Mouse (Mus musculus) adrenal gland, adult 18-20 months (tissue): ENCODE measurements around the gene Chodl. TPM values are rescaled to one million over a fixed set of nuclear protein-coding genes. Genes with fewer than 3 reads are reported as not detected.

Source experiments
- DNase-seq, 2 experiments: peaks; one replicate each; pipeline ENCODE4 v3.0.0; 2021 to 2022; ENCODE audit warnings: low spot score in 2 of 2
- long read RNA-seq, 2 experiments: library from polyadenylated mRNA; stranded (forward); transcript quantifications; one replicate each; pipeline ENCODE4 v2.0.0; 2021
- total RNA-seq, 2 experiments: library from RNA; stranded (reverse); gene quantifications; 1 replicate in 1 of 2; 2 replicates in 1 of 2; pipeline ENCODE4 v1.2.3; 2021

Gene Chodl
- total RNA-seq = under 1 TPM; 0.17 to 0.26 TPM
- long read RNA-seq, experiment 1 = 0 reads
- long read RNA-seq, experiment 2, partial matches to known transcripts = 0 of 2 reads
- long read RNA-seq, experiment 2, other reads (novel, unspliced or antisense) = 1 of 2 reads

GRCm38 (mm10) chr16:78930382-78931286 lies at the start of gene Chodl:
Gene Chodl (plus strand): TSS chr16:78930948.
- DNase-seq = no peak

DNA sequence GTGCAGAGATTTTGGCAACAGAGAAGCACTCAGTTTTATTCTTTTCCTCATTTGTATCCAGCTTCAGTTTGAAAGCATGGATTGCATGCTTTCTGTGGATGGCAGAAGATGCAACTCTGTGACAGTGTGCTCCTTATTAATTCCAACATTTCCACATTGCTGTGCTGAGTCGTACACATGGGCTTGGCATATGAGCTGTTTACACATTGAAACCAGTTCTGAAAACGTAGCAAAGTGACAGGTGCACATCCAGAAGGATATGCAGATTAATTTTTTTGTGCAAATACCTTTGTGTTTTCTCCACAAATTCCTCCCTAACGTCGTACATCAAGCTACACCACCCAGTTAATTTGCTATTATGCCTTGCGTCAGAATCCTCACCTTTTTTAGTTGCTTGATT lies 8.1 kb upstream of the Chodl start:
- DNase-seq = no peak

- no peak for DNase-seq
Measured at GRCm38 (mm10) chr16:78931287-78932025, 708 bp downstream of the Chodl start.

GRCm38 (mm10) chr16:78934298-78934697 lies 3.5 kb downstream of the Chodl start:
- no peak for DNase-seq

DNA sequence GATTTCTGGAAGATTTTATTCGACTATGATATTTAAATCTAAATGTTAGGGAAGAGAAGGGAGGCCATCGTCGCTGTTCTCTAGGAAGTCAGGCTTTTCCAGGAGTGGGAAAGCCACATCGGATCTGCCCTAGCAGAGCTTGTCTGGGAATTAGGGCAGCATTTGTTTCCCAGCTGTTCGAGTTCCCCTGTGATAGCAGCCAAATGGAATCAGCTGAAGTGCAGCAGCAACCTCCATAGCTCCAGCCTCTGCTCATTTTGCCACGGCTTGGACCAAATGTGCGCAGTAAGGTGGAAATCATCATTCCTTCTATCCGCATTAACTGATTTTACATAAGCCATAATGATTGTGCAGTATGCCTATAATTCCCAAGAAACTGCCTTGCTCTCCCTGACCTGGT lies 7.0 kb downstream of the Chodl start:
- no peak for DNase-seq

DNA sequence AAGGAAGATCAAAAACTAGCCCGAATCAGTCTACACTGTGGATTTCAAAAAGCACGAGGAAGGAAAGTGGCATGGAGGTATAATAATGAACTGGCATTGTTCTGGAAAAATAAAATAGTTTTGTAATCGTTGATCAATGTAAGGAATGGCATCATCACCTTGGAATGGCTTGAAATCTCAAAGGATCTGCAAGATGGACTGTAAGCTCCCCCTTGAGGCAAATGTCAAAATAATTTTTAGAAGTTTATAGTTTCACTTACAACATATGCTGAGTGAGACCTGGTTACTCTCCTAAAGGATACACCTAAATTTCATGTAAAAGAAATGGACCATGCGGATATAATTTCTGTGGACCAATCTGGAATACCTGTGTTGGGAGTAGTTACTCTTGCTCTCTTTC lies 19.6 kb downstream of the Chodl start:
- no peak for DNase-seq

DNA sequence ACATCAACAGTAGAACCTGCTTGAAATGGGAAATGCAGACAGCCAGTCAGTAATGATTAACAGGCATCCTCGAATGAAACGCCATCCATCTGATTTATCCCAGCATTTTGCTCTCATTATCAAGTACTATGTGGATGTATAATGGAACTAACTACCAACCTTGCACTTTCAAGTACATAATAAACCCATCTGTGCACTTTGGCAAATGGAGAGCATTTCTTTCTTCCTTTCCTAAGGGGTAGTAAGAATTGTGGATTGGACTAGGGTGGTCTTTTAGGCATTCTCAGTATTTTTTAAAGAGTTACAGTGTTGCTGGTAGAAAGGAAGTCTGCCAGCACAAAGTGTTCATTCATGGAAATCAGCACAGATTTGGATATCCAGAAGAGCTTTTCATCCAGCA lies 26.7 kb downstream of the Chodl start:
- no peak for DNase-seq

DNA sequence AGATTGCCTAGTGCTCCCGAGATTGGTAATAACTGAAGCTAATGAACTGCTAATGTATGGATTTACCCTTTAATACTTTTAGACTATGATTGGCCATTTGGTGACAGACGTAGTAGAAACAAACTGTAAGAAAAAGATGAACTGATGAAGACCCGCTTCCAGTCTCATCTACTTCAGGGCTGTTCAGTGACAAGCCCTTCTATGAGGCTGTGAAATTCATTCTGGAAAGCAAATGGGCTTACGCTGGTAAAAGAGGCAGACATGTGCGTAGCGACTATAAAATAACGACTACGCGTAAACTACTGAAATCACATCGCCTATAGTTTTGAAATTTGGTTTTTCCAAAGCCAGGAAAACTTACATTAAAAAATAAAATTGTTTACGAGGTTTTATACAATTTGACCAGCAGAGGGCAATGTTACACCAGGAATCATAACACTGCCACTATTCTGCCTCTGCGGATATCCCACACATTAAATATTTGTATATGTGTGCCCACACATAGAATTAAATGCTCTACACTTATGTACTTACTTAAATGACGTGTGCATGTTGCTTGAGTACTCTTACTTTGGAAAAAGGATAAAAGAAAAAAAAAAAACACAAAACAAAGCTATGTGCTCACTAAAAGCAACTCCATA lies 38.5 kb downstream of the Chodl start:
- no peak for DNase-seq

- DNase-seq = no peak
Measured at GRCm38 (mm10) chr16:78974099-78974498, 43.4 kb downstream of the Chodl start.

GRCm38 (mm10) chr16:78976384-78976783 lies 45.6 kb downstream of the Chodl start:
- no peak for DNase-seq

Other genes starting within 250 kb of the Chodl start
- not detected for gene Tmprss15, start 160.1 kb downstream of the Chodl start, total RNA-seq